Mouse (Mus musculus) lung, postnatal 0 days (tissue): ENCODE measurements at regions not wholly inside any gene's neighbourhood (a gene's known extent, or its start where the extent isn't known, plus 50 kb on each side); places are given as distances from the start of the nearest gene placed in this dataset.
A peak's percentile ranks its signal among the peaks of the same experiment; 100 is the strongest.
"Not testable (repeated sequence)": the region's sequence is repeated elsewhere in the genome, so short reads cannot be mapped to it uniquely, and the experiment has no call there.

Experiments
- ATAC-seq: fragments of 200-750 bp; cut with Nextera tagmentation; 2 replicates; pipeline ENCODE4 v1.8.0; 2017; ENCODE audit warnings: moderate library complexity
- DNase-seq: peaks from one replicate; pipeline ENCODE4 v3.0.0-alpha.2; 2016; ENCODE audit warnings: low spot score
- H3K27ac ChIP-seq: fragments of 300-500 bp; sonication (generic); 2 replicates; pipeline ENCODE4 v1.5.1; 2014; ENCODE audit warnings: antibody characterized with exemption, mild to moderate bottlenecking, low read length, mixed read lengths
- H3K27me3 ChIP-seq: fragments of 300-500 bp; sonication (generic); replicated peaks from 2 replicates; pipeline ENCODE4 v1.6.1; 2014; ENCODE audit warnings: low read length, mixed read lengths; ENCODE audit not compliant: insufficient read depth
- H3K36me3 ChIP-seq: fragments of 300-500 bp; sonication (generic); 2 replicates; pipeline ENCODE4 v1.6.1; 2014; ENCODE audit warnings: low read length, mixed read lengths; ENCODE audit not compliant: insufficient read depth
- H3K4me1 ChIP-seq: fragments of 300-500 bp; sonication (generic); 2 replicates; pipeline ENCODE4 v1.6.1; 2014; ENCODE audit warnings: antibody characterized with exemption, low read depth, low read length, mixed read lengths; ENCODE audit not compliant: insufficient read depth
- H3K4me2 ChIP-seq: fragments of 300-500 bp; sonication (generic); replicated peaks from 2 replicates; pipeline ENCODE4 v1.6.1; 2014; ENCODE audit warnings: low read depth, mild to moderate bottlenecking, low read length, moderate library complexity, mixed read lengths
- H3K4me3 ChIP-seq: fragments of 300-500 bp; sonication (generic); 2 replicates; pipeline ENCODE4 v1.5.1; 2014; ENCODE audit warnings: low read depth, low read length
- H3K9ac ChIP-seq: fragments of 300-500 bp; sonication (generic); replicated peaks from 2 replicates; pipeline ENCODE4 v1.6.1; 2014; ENCODE audit warnings: low read depth, mild to moderate bottlenecking
- H3K9me3 ChIP-seq: fragments of 300-500 bp; sonication (generic); 2 replicates; pipeline ENCODE4 v1.6.1; 2016; ENCODE audit warnings: low read length, mixed read lengths
- CTCF ChIP-seq: IDR thresholded peaks from 2 replicates; pipeline ENCODE4 v1.5.1; 2016; ENCODE audit warnings: antibody characterized with exemption, mild to moderate bottlenecking
- EP300 ChIP-seq: IDR thresholded peaks from 2 replicates; pipeline ENCODE4 v1.6.1; 2016; ENCODE audit warnings: antibody characterized with exemption, mild to moderate bottlenecking, control low read depth
- WGBS: fragments of 180-500 bp; shearing (Covaris S2); extraction: QIAGEN DNeasy Blood & Tissue Kit; methylation state at CpG from one replicate; pipeline ENCODE4 v1.1.7; 2014; 5-methylcytosine and 5-hydroxymethylcytosine counted together

GRCm38 (mm10) chr1:161657511-161657910 is 130.8 kb downstream of the Fasl start:
- H3K36me3 ChIP-seq: no peaks in the 10 kb centered on the region
- no peak overlapping the region for H3K9ac ChIP-seq
- ATAC-seq (no peak), DNase-seq (no peak)
- H3K4me3 ChIP-seq: no peak overlapping the region
- no peak overlapping the region for H3K27ac ChIP-seq
- TF ChIP-seq CTCF: no peak
- TF ChIP-seq EP300: no peak
- 75% methylated on average over 1 of the region's 1 CpGs for WGBS
- H3K9me3 ChIP-seq: no peaks in the 10 kb centered on the region
- no peaks in the 10 kb centered on the region for H3K4me1 ChIP-seq
- H3K4me2 ChIP-seq: no peak overlapping the region
- no peaks in the 10 kb centered on the region for H3K27me3 ChIP-seq

GRCm38 (mm10) chr1:161649387-161649786 is 138.9 kb downstream of the Fasl start:
- Histone ChIP-seq H3K9me3 (no peaks in the 10 kb centered on the region), H3K27ac (no peak overlapping the region), H3K4me3 (no peak overlapping the region), H3K36me3 (no peaks in the 10 kb centered on the region), H3K4me2 (no peak overlapping the region), H3K4me1 (no peaks in the 10 kb centered on the region), H3K27me3 (no peaks in the 10 kb centered on the region), H3K9ac (no peak overlapping the region)
- ATAC-seq (no peak), DNase-seq (no peak)
- WGBS: 62% methylated on average over 2 of the region's 2 CpGs
- TF ChIP-seq CTCF (peak; percentile 53), EP300 (no peak)

DNA sequence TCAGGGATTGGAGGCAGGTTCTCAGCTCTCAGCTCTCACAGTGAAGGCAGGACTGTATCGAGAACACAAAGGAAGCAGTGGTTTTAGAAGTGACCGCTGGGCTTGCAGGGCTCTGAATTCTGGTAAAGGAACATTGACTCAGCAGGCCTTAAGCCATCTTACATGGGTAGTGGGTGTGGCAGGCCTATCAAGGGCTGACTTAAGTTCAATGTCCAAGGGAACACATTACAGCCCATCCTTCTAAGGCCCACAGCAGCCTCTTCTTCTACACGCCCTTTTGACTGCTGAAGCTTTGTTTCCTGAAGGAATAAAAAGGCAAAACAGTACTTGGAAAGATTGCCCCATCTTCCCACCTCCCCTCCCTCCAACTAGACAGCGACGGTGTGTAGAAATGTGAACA is 137.6 kb downstream of the Tnfsf18 start:
- 72% methylated on average over 5 of the region's 5 CpGs for WGBS
- Histone ChIP-seq H3K9ac (no peak overlapping the region), H3K9me3 (no peaks in the 10 kb centered on the region), H3K27ac (no peak overlapping the region), H3K4me1 (no peaks in the 10 kb centered on the region), H3K36me3 (no peaks in the 10 kb centered on the region), H3K27me3 (no peaks in the 10 kb centered on the region), H3K4me3 (no peak overlapping the region), H3K4me2 (no peak overlapping the region)
- TF ChIP-seq CTCF: no peak
- no peak for TF ChIP-seq EP300
- DNase-seq: no peak
- no peak for ATAC-seq

DNA sequence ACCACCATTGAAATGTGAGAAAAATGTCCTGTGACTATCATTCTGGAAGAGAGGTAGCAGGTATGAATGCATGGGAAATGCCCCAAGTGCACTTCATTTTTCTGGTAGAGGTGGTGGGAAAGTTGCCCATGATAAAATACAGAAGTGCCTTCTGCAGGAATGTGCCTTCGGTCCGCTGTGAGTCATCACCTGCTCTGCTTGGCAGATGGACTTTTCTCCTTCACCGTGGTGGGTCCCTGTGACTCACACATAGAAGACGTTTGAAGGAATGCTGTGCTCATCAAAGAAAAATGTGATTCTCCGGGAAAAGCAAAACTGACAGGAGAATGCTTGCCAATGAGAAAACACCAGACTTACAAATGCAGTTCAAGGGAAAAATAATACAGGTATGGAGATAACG is 126.8 kb downstream of the Tnfsf18 start:
- H3K9ac ChIP-seq: no peak overlapping the region
- no peaks in the 10 kb centered on the region for H3K36me3 ChIP-seq
- H3K4me2 ChIP-seq: no peak overlapping the region
- H3K4me3 ChIP-seq: no peak overlapping the region
- no peaks in the 10 kb centered on the region for H3K9me3 ChIP-seq
- no peaks in the 10 kb centered on the region for H3K4me1 ChIP-seq
- H3K27me3 ChIP-seq: no peaks in the 10 kb centered on the region
- WGBS: 64% methylated on average over 6 of the region's 6 CpGs
- TF ChIP-seq EP300 (no peak), CTCF (no peak)
- DNase-seq (peak; percentile 9), ATAC-seq (no peak)
- no peak overlapping the region for H3K27ac ChIP-seq

- not testable (repeated sequence) for H3K36me3 ChIP-seq, H3K4me1 ChIP-seq, ATAC-seq, H3K4me2 ChIP-seq, H3K27me3 ChIP-seq, H3K27ac ChIP-seq, DNase-seq, H3K9ac ChIP-seq, H3K9me3 ChIP-seq, H3K4me3 ChIP-seq
- WGBS: 91% methylated on average over 6 of the region's 7 CpGs
These were observed 119.6 kb downstream of the Tnfsf18 start for GRCm38 (mm10) chr1:161614091-161614490.

DNA sequence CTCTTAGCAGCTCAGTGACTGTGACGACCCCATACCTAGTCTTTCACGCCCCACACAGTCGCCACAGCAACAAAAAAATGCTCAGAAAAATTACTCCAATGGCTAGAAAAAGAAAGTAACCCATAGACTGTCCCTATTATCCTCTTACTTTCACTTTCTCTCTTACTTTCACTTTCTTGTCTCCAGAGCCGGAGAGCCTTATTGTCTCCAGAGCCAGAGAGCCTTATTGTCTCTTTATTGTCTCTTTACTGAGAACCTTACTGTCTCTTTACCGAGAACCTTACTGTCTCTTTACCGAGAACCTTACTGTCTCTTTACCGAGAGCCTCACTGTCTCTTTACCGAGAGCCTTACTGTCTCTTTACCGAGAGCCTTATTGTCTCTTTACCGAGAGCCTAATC is 119.2 kb downstream of the Tnfsf18 start:
- not testable (repeated sequence) for H3K9me3 ChIP-seq, H3K36me3 ChIP-seq, H3K4me3 ChIP-seq, H3K9ac ChIP-seq, ATAC-seq, DNase-seq, H3K27ac ChIP-seq, H3K4me1 ChIP-seq, H3K27me3 ChIP-seq, H3K4me2 ChIP-seq
- WGBS: 93% methylated on average over 10 of the region's 10 CpGs

GRCm38 (mm10) chr1:161607446-161607845 is 113.0 kb downstream of the Tnfsf18 start:
- no peak overlapping the region for H3K9ac ChIP-seq
- H3K9me3 ChIP-seq: no peaks in the 10 kb centered on the region
- 75% methylated on average over 4 of the region's 4 CpGs for WGBS
- DNase-seq (no peak), ATAC-seq (no peak)
- no peak overlapping the region for H3K4me3 ChIP-seq
- no peaks in the 10 kb centered on the region for H3K4me1 ChIP-seq
- TF ChIP-seq CTCF (no peak), EP300 (no peak)
- H3K36me3 ChIP-seq: no peaks in the 10 kb centered on the region
- H3K27me3 ChIP-seq: no peaks in the 10 kb centered on the region
- H3K27ac ChIP-seq: no peak overlapping the region
- no peak overlapping the region for H3K4me2 ChIP-seq
